Mouse (Mus musculus) inflammation-experienced regulatory T-cells, adult 6 months (primary cell): Measurements from ENCODE around the gene Zdhhc11. TPM values are rescaled to one million over a fixed set of nuclear protein-coding genes. Genes with fewer than 3 reads are reported as not detected.
A peak's percentile ranks its signal among the peaks of the same experiment; 100 is the strongest.
"Not testable (repeated sequence)": the region's sequence is repeated elsewhere in the genome, so short reads cannot be mapped to it uniquely, and the experiment has no call there.

Experiments
- ATAC-seq: one replicate; pipeline ENCODE4 v1.8.0; 2017
- polyA plus RNA-seq, 3 experiments: library from polyadenylated mRNA; unstranded; fragments of 100-300 nt; shearing (Covaris generic); gene quantifications; one replicate each; pipeline ENCODE4 v1.2.1; 2017

The Zdhhc11 gene
- not detected for polyA plus RNA-seq

GRCm38 (mm10) chr13:73963551-73963950 is at the start of gene Zdhhc11:
TSS of gene Zdhhc11 (plus strand) at chr13:73963851.
- ATAC-seq: no peak

- no peak for ATAC-seq
Measured at GRCm38 (mm10) chr13:73932201-73932600, 31.4 kb upstream of the Zdhhc11 start.

DNA sequence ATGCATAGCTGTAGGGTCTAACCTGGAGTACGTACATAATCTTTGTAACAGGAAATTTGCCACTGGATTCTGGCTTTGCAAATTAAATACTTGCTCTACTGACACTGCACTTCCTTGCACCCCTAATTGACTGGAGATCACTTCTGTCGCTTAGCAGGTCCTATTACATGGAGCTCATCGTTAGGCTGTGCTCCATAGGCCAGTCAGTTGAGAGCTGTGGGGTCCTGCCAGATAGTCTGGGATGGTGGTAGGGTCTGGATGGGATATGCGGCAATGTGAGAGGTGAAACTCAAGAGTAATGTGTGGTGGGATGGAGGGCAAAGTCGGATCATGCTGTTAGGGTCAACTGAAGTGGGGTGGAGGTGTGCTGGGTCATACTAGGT is 26.7 kb upstream of the Zdhhc11 start:
- no peak for ATAC-seq

- peak; percentile 91 for ATAC-seq
Measured at GRCm38 (mm10) chr13:73937321-73938176, 26.1 kb upstream of the Zdhhc11 start, which contains the start of the genes Trip13 and Brd9. TSS of gene Trip13 (minus strand) at chr13:73937784. TSS of gene Brd9 (plus strand) at chr13:73937811.

- peak; percentile 21 for ATAC-seq
Measured at GRCm38 (mm10) chr13:73938177-73938560, 25.5 kb upstream of the Zdhhc11 start.

DNA sequence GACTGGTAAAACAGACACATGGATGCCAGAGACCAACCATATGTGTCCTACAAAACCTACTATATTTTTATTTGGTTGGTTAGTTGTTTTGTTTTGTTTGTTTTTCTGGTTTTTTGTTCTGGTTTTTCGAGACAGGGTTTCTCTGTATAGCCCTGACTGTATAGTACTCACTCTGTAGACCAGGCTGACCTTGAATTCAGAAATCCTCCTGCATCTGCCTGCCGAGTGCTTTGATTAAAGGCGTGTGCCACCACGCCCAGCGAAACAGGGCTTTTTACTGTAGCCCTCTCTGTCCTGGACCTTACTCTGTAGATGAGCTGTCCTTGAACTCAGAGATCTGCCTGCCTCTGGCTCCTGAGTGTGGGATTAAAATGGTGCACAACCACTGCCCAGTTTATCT is 24.6 kb upstream of the Zdhhc11 start:
- ATAC-seq: no peak

DNA sequence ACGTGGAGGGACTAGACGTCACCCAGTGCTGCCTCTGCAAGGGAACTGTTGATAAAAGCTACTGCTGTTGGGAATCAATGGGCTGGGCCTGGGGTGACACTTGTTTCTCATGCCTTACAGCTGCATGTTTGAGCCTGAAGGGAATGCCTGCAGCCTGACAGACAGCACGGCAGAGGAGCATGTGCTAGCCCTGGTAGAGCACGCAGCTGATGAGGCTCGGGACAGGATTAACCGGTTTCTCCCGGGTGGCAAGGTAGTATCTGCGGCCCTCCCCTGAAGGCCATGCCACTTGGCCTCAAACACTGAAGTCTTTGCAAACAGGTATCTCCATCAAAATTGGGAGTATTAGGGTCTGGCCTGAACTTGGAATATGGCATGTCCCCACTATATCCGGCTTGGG is 19.0 kb upstream of the Zdhhc11 start:
- no peak for ATAC-seq

GRCm38 (mm10) chr13:73953551-73954130 is 10.0 kb upstream of the Zdhhc11 start:
- ATAC-seq: no peak

- no peak for ATAC-seq
Measured at GRCm38 (mm10) chr13:73954666-73955065, 9.0 kb upstream of the Zdhhc11 start.

DNA sequence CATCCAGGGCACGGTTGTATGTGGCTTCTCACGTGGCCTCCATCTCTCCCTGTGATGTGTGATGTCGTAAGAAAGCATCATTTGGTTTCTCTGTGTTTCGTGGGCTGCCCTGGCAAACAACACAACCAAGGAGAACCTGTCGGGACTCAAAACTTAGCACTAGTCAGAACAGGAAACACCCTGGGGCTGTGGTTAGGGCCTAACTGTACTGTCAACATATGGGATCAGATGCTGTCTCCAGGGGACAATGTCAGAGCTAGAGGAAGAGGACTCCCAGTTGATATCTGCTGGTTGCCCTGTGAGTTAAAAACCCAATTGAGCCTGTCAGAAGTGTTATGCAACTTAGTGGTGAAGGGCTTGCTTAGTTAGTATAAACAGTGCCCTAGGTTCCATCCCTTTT is 8.1 kb upstream of the Zdhhc11 start:
- no peak for ATAC-seq

GRCm38 (mm10) chr13:73960117-73960652 is 3.5 kb upstream of the Zdhhc11 start:
- ATAC-seq: no peak

GRCm38 (mm10) chr13:73961177-73961576 is 2.5 kb upstream of the Zdhhc11 start:
- ATAC-seq: no peak

- ATAC-seq: peak; percentile 68
Measured at GRCm38 (mm10) chr13:73970545-73971448, 7.1 kb downstream of the Zdhhc11 start.

DNA sequence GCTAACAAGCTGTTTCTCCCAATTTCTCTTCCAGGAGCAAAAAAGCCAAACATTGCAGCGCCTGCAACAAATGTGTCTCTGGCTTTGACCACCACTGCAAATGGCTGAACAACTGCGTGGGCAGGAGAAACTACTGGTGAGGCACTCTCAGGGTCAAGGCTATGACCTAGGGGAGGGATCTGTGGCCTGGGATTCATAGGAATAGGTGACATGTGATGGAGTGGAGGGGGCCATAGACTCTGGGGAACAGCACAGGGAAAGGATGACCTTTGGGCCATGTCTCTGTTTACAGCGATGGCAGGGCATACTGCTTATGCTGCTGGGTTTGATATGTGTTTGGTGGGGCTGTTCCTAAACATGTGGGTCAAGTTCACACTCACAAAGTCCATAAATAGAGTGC is 10.9 kb downstream of the Zdhhc11 start:
- no peak for ATAC-seq

DNA sequence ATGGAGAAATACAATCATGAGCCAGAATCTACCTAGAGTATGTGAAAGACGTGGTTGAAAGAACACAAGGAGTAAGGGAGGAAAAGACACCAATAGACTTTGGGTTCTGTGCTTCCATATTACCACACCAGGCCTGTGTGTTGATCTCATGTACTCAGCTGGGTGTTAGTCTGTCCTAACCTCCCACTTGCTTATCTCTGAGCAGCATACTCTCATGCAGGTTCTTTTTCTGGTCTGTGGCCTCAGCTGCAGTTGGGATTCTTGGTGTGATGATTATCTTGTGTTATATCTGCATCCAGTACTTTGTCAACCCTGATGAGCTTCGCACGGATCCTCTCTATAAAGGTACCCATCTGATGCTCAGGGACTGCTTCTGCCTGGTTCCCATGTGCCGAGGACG is 13.3 kb downstream of the Zdhhc11 start:
- no peak for ATAC-seq

GRCm38 (mm10) chr13:73990325-73990724 is 26.7 kb downstream of the Zdhhc11 start:
- no peak for ATAC-seq

DNA sequence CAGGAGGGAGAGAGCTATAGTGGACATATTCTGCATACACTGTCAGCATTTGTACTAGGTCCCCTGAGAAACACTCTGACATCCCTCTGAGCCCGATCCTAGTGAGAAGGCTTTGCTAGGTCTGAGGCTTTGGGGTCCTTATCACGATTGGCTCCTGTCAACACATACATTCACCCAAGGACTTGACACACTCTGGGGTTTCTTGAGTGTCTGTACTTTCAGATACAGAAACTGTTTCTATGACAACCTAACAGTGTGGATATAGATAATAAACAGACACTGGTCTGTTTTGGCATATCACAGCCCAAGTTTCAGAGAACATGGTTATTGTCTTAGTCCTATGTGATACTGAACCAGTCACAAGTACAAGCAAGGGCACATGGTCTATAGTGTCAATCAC is 27.1 kb downstream of the Zdhhc11 start:
- ATAC-seq: no peak

DNA sequence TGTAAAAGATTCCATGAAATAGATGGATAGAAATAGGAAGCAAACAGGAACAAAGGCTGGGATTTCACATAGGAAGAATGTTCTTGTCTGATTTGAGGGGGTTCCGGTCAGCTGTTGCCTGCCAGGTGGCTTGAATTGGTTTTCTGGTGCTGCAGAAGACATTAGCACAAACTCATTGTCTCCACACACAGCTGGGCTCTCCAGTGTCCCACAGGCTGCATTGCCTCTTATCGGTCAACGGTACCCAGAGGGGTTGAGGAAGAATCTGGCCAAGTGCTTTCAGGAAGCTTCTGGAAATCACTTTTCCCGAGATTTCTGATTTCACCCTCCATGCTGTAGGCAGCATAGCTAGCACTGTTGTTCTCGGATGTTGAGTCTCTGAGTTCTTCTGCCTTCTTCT is 27.6 kb downstream of the Zdhhc11 start:
- ATAC-seq: no peak

GRCm38 (mm10) chr13:73996456-73996855 is 32.8 kb downstream of the Zdhhc11 start:
- ATAC-seq: no peak

GRCm38 (mm10) chr13:74000519-74000918 is 36.9 kb downstream of the Zdhhc11 start:
- ATAC-seq: no peak

- ATAC-seq: no peak
Measured at GRCm38 (mm10) chr13:74000961-74001360, 37.3 kb downstream of the Zdhhc11 start.

DNA sequence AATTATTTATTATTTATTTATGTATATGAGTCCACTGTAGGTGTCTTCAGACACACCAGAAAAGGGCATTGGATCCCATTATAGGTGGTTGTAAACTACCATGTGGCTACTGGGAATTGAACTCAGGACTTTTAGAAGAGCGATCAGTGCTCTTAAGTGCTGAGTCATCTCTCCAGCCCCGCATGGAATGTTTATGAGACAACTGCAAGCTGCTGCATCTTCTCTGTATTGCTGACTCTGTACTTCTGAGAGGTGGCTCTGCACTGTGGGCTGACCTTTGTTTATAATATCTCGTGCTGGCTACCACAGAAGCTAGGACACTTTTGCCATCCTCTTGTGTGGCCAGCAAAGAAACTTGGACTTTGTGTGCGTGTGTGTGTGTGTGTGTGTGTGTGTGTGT is 37.8 kb downstream of the Zdhhc11 start:
- ATAC-seq: no peak

DNA sequence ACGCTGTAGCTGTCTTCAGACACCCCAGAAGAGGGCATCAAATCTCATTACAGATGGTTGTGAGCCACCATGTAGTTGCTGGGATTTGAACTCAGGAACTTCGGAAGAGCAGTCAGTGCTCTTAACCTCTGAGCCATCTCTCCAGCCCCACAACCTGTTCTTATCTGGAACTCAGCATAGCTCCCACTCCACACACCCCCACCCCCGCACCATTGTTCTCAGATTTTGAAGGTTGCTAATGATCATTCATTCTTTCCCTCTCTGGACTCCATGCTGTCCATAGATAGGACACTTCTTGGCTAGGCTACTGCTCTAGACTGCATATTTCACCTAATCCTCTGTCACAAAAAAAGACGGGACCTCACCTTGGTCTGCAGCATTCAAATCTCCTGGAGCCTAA is 43.2 kb downstream of the Zdhhc11 start:
- ATAC-seq: not testable (repeated sequence)
